Mouse (Mus musculus) heart, adult 2 months (tissue): ENCODE results near the gene Lrrc32.

ENCODE experiments used
- CTCF ChIP-seq: fragments of 200-600 bp; IDR thresholded peaks from 2 replicates; pipeline ENCODE4 v1.8.1; 2022; ENCODE audit warnings: antibody characterized with exemption, mild to moderate bottlenecking, moderate library complexity
- EP300 ChIP-seq: fragments of 200-500 bp; IDR thresholded peaks from 2 replicates; pipeline ENCODE4 v1.6.1; 2011; ENCODE audit warnings: low read depth, low read length, control low read depth; ENCODE audit not compliant: insufficient read depth
- POLR2A ChIP-seq: fragments of 200-500 bp; IDR thresholded peaks from 2 replicates; pipeline ENCODE4 v1.6.1; 2011; ENCODE audit warnings: mild to moderate bottlenecking, low read depth, low read length, control low read depth; ENCODE audit not compliant: insufficient read depth

GRCm38 (mm10) chr7:98502921-98503320 lies 13.8 kb downstream of the Lrrc32 start:
- TF ChIP-seq POLR2A (no peak), CTCF (no peak), EP300 (no peak)
